Mouse (Mus musculus): ENCODE results near the gene Smoc1. TPM values are rescaled to one million over a fixed set of nuclear protein-coding genes. Genes with fewer than 3 reads are reported as not detected.

Smoc1 gene
- polyA plus RNA-seq, 2 experiments from 2014 or later: 0.51 to 0.61 TPM

DNA sequence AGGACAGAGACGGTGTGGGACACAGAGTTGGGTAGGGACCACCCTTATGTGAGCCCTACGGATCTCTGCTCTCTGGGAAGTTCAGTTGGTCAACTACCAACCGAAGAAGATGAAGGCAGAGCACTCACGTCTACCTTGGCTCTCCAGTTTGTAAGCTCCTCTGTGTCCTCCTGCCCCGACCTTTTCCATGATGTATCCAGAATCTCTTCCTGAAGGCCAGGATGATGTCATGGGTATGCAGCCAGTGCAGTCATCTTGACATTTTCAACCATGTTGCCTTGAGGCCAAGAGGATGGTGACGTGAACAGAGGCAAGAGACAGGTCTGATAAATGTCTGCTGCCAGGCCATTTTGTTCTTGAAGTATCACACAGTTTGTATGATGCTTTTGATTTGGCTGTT, 111.6 kb downstream of the Smoc1 start:
- no peak for ATAC-seq

DNA sequence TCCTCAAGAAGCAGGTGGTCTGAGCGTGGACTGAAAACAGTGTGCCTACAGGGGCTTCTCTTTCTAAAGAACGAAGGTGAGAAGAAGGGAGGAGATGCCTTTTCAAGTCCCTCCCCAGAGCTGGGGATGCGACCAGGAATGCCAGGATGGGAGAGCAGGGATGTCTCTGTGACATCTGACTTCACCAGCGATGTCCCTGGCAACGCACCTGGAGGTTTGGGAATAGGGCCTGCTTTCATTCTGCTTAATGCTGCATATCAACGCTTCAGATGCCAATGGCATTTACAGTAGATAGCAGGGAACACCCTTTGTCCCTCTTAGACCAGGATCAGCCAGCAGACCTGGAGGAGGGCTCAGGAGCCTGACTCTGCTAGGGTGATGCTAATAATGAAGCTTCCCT, 112.9 kb downstream of the Smoc1 start:
- no peak for ATAC-seq

DNA sequence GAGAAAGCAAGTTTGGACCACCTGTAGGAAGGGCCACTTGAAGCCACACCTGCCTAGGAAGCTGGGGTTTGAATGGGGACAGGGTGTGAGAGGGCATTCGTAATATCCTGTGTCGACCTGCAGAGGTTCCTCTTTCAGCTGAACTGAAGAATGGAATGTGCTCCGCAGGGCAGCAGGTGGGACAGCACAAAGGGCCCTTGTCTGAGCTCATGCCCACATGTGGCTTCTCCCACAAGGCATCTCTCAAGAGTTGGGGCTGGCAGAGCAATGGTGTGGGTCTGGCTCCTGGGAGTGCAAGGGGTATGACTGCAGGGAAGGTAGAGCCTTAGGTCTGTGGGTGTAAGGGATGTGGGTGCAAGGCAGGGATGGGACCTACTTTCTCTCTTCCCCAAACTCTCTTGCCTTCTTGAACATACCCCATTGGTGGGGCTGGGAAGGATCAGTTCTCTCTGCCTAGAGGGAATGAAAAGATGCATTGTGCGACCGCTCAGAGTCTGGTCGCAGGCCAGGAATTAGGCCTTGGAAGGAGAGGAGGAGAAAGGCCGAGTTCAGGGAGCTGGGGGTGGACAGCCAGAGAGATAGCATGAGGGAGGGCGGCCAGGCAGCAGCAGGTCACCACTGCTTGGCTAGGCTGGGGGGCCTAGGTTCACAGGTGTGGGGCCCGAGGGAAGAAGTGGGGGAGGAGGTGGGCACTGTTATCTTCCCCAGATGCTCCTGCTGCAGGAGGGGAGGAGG, 114.2 kb downstream of the Smoc1 start:
- ATAC-seq: no peak

DNA sequence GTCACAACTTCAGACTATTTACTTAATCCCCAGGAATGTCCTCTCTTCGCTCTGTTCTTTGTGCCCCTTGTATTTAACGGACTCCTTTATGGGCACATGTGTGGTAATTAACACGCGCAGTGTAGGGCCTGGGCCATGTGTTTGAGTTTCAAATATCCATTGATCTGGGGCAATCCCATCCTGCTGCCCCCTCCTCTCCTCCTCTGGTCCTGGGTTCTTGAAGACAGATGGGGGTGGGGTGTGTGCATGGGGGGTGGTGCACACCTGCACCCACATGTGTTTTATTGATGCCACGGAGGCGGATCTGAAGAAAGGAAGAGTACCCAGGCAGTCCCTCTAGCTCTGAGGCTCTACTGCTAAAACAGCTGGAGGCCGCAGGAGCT, 114.7 kb downstream of the Smoc1 start:
- ATAC-seq: no peak

DNA sequence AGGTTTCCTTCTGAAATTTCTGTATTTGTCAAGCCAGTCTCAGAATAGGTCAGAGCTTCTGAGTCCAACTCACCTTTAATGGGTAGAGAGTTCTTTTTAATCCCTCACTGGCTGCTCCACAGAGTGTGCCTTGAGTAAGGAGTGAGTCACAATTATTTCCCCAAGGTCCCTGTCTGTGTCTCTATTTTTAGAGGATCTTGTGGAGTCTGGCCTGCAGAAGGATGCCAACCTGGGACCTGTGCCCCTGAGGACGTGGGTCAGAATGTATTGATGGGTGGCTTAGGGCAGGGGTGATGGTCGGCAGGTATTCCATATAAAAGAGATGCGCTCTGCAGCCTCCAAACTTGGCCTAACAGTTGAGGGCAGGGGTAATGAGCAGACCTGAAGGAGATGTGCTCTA, 115.6 kb downstream of the Smoc1 start:
- ATAC-seq: no peak

DNA sequence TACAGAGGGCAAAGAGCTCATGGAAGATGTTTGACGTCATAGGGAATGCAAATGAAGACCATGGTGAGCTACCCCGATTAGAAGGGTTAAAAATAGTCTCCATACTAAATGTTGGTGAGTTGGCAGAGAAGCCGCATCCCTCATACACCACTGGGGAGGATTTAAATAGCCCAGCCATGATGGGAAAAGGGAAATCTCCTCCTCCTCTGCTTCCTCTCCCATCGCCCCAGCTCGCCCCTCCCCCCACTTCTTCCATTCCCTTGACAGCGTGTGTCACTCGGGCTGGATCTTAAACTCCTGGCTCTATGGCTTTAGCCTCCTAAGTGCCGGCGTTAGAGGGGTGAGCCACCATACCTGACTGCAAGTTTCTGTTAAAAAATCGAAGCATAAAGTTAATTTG, 117.6 kb downstream of the Smoc1 start:
- ATAC-seq: no peak

DNA sequence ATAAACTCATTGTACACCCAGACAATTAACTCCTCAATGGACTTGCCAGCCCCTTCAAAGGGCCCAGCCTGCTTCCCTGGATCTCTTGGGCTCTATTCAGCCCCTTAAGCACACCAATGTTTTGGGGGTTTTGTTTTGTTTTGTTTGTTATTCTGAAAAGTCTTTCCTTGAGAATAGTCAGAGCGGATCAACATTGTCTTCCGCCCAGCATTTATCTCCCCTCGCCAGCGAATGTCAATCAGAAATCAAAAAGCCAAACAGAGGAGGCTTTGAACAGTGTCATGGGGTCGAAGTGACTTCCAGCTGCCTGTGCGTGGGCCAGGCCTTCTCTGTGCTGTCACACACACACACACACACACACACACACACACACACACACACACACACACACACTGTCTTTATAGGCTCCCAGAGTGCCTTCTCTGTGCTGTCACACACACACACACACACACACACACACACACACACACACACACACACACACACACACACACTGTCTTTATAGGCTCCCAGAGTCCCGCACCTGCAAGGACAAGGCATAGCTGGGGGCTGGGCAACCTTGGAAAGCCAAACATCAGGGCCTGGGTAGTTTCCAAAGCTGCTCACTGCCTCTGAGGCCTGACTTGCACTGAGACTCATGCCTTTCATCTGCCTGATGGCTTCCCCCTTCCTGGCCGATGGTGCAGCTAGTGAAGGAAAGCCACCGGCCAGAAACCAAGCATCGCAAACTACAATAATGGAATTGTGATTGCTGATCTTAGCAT, 120.0 kb downstream of the Smoc1 start:
- no peak for ATAC-seq

DNA sequence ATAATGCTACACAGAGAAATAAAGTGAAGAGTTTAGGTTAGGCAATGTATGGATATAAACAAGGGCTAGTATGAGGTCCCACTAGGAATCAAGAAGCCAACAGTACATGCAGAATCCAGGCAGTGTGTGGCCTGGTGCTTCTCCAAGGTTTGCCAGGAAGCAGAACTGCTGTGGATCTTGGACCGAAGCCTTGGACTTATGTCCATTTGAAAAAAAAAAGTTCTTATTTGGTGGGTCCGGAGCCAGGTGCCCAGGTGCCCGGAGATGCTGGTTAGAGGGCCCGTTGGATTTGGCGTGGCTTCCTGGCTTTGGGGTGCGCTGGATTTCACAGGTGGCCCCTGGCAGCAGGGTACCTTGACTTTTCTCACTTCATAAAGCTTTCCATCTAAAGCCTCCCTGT, 121.3 kb downstream of the Smoc1 start:
- no peak for ATAC-seq

DNA sequence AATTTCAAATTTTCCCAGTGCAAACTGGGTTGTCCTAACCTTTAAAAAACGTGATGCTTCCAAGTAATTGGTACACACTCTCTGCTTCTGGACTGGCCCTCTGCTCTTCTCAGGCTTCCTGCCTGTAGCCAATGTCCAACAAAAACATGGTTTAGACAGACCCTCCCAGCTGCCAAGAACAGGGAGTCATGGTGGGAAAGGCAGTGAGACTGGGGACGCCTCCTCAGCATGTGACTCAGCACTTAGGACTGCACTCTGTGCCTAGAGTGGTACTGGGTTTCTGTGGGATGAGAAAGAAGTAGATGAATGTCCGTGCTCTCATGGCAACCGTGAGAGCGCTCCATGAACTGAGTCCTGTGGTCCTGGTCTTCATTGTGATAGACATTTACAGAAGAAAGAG, 124.3 kb downstream of the Smoc1 start:
- ATAC-seq: no peak

DNA sequence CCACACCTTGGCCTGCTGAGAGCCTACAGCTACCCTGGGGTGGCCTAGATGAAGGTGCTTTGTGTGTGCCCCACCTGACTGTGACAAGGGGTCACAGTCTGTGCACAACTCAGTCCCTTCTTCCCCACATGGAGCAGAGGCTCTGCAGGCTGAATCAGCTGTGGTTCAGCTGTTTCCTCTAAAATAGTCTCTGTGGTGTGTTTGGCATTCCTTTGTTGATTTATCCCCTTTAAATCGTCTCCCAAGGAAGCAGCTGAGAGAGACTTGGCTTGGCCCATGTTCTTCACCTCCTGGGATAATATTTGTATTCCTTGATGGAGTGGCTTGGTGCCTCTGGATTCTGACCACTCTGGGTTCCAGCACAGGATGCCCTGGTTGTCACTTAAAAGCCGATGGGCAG, 125.5 kb downstream of the Smoc1 start:
- no peak for ATAC-seq

DNA sequence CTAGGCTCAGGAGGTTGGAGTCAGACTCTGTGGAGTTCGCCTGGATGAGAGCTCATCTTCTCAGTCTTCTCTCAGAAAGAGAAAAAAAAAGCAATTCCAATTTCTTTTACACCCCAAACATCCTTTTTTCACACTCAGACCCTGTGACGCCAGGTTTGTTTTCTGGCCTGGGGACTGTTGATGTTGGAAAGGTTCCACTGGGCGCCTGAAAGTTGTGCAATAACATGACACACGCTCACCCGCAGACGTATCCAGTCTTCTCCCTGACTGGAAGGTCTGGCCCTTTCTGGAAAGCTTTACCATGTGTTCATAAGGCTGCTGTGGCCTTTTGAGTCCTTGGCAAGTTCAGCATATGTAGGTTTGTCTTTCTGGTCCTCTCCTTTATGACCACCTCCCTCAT, 129.1 kb downstream of the Smoc1 start:
- no peak for ATAC-seq

DNA sequence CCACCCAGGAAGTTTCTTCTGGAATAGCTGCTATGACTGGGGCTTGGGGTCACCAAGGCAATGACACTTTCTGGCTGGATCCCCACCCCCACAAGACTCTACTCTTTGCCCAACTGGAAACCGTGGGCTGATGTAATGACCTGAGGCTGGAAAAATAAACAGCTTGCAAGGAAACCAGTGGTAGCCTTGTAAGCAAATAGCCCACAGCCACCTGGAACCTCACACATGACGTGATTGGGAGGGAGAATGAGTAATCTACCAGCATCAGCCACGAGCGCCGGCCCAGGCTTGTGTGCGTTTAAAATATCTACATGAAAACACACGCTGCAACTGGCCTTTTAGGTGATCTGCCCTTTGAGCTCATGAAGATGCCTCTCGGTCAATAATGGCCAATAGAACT, 130.2 kb downstream of the Smoc1 start:
- no peak for ATAC-seq

DNA sequence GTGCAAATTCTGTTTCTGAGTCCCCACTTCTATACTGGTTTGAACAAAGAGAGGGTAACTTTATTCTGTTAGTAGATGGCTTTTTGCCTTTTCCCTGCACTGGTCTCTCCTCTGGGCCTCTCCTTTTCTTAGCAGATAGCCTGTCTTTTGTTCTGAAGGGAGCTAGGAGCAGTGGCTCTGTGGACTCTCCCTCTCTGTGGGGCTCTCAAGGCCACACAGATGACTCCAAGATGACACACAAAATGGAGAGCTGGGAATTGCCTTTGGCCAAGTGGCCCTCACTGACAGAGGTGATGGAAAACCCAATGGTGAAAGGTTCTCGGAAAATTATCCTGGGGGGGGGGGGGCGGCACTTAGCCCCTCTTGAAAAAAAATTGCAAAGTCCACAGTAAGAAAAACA, 133.3 kb downstream of the Smoc1 start:
- ATAC-seq: no peak

DNA sequence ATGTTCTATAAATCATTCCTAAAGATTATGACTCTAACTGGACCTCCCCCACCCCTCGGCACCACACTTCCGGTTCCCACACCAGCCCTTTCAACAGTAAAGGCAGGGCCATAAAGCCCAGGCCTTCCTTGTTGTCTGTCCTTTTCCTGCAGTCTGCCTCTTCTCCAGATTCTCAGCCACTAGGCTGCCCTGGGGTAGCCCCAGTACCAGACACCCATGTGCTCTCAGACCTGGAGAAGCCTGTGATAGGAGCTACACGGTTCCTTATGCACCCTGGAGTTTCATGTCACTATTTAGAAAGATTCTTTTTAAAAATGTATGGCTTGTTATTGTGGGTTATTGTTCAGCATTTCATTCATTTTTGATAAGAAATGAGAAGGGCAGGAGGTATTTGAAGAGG, 133.8 kb downstream of the Smoc1 start:
- ATAC-seq: no peak

DNA sequence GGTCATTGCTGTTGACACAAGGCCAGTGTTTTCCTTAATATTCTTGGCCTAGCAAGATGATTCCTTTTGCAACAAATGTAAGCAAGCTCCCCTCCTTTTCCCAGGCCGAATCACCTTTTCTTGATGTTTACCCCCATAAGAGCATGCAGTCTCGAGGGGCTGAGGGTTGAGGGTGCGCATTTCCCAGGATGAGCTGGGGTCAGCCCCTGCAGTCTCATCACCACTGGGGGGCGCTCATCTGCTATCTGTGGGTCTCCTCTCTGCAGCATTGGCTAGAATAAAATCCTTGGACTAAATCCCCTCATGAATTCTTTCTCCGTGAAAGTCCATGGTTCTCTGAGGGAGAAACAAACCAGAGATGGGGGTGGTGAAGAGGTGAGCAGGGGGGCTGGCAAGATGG, 134.2 kb downstream of the Smoc1 start:
- ATAC-seq: no peak

DNA sequence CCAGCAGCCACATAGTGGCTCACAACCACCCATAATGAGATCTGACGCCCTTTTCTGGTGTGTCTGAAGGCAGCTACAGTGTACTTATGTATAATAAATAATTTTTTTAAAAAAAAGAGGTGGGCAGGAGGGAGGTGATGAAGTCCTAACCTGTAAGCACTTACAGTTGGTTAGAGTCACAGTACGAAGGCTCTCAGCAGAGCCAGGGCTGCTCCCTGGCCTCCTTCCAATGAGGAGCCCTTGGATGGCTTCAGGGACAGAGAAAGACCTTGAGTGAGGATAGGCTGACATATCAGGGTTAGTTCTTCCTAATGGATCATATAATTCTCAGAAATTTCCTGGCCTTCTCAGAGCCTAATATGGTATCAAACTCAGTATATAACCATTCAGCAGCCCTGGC, 134.7 kb downstream of the Smoc1 start:
- ATAC-seq: no peak

DNA sequence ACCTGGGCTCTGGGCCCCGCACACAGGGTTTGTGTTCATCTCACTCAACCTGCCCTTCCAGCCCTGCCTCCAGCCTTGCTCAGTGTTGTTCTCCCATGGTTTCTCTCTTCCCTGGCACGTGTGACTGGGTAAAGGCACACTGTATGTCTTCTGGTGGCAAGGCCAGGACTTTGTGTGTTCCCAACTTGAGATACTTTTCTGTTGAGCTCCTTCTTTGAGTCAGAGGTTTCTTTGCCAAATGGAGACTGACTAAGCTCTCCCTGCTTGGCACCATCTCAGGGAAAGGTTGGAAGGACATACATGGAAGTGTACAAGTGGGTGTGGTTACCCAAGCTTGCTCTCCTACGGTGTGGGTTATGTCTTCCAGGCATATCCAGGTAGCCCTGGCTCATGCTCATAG, 136.5 kb downstream of the Smoc1 start:
- ATAC-seq: no peak

DNA sequence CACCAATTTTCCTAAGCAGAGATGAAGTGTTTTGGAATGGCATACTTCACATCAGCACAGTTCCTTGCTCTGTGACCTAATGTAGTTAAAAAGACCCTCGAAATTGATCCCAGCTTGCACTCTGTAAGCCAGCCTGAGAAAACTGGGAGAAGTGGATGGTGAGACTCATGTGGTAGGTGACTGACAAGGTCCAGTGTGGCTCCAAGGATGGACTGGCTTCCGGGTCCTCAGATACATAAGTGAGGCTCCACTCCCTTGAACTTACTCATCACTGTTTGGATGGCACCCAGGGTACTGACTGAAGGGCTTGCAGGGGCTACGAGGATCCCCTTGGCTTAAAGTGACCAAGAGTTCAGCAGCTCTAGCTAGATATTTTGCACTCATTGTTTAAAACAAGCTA, 137.0 kb downstream of the Smoc1 start:
- ATAC-seq: no peak

DNA sequence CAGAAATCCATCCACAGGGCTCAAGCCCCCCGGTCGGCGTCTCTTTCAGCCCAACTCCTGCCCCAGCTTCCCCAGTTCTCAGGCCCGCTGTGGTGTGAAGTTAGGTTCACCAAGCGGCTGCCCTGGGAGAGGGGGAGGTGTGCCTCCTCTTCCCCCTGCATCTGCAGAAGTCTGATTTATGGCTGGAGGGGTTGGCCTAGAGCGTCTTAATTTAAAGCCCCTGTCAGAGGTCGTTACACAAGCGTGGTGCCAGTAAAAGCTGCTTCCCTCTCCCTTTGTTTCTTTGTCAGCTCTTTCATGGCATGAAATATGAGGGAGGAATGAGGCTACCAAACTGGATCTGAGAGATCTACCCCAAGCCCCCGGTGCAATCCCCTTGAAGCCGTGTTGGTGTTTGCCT, 139.5 kb downstream of the Smoc1 start:
- no peak for ATAC-seq

DNA sequence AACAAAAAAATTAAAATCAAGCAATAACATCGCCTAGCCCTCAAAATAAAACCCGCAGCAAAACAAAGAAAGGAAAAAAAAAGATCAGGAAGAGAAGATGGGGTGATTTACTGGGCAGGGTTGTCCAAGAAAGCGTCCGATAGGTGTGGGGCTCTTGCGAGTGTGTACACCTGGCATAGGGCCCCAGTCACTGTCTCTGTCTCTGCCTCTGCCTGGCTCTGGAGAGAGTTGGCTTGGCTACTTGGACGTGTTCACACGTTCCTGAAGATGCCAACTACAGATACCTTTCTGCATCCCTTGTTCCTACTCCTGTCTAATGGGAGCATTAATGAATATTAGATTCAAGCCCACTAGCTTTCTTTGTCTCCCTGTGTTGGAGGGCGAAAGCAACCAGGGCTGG, 140.0 kb downstream of the Smoc1 start:
- no peak for ATAC-seq

DNA sequence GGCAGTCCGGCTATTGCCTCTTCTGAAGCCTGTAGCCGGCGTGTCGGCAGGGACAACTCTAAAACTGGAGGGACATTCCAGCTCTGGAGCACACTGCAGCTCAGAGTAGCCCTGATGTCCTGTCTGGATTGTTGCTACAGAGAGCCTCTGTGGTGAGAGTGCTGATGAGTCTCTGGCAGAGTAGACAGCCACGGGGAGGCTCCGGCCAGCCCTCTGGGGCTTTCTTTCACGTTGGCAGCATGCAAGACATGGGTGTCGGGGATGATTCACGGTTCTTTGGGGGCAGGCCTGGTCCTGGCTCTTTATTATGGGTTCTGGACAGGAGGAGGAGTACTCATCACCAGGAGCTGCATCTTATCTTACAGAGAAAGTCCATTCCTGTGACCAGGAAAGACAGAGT, 140.5 kb downstream of the Smoc1 start:
- ATAC-seq: no peak

DNA sequence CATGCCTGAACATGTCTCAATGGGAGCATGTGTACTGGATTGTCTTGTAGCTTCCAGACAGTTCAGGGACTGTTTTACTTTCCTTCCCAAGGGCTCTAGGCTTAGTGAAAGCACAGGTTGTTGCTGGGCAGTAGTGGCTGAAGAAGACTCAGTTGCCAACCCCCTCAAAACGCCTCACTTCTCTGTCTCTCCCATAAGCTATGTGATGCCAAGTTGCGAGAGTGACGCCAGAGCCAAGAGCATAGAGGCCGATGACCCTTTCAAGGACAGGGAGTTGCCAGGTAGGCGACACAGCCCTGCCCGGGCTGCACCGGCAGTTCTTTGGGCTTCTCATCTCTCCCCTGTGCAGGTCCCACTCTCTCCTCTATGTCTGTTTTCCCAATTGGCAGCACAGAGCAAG, 141.4 kb downstream of the Smoc1 start:
- ATAC-seq: no peak

DNA sequence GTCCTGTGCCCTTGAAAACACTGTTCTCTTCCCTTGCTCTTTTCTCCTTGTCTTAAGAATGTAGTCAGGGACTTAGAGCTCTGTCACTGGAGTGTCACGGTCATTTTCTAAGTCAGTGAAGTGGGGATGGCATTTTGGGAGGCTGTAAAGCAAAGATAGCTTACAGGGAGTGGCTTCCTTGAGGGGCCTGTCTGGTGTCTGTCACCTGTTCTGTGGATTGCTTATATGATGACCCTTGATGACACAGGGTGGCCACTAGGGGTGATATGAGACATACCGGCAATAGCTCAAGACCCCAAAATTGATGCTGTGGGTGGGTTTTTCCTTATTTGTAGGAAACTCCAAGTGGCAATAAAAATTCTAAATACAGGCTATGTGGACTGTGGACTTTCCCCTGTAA, 141.9 kb downstream of the Smoc1 start:
- no peak for ATAC-seq

DNA sequence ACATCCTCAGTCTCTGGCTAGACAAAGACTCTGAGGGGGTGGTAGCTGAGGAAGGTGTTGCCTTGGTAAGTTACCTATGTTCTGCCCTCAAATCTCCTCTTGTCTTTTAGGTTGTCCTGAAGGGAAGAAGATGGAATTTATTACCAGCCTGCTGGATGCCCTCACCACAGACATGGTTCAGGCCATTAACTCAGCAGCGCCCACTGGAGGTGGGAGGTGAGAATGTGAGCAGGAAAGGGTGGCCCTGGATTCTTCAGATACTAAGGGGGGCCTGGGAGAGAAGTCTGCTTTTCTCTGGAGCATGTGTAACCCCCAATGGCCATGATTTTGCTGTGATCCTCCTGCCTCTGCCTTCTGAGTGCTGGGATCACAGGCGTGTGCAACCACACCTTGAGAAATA, 143.5 kb downstream of the Smoc1 start:
- no peak for ATAC-seq

DNA sequence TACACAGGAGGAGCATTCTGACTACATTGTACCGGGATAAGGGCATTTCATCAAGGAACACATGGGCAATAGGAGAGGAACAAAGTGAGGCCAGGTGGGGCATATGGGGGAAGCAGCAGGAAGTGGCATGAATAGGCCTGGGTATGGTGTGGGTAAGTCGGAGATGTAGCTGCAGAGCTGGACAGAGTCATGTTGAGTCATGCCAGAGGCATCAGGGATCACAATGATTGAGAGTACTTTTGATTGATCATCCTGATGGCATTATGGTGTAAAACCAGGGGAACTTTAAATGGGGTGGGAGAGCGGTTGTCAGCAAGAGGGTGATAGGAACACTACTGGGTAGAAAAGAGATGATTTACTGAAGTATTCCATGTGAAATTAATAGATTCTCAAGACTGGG, 146.4 kb downstream of the Smoc1 start:
- ATAC-seq: no peak

Measured in CD4-positive, CD25-positive, alpha-beta regulatory T cell, adult 4 months (primary cell).